Mouse (Mus musculus) T-helper 1 cell (primary cell): ENCODE data around the gene Maz.

Experiments
- in situ Hi-C: fragments of 300-600 bp; cut with MboI, MseI; formaldehyde crosslinking; loops from one replicate; pipeline ENCODE4 v1.15.1; 2025; ENCODE audit warnings: high pct_unique_total_duplicates

Gene Maz

GRCm38 (mm10) chr7:127008239-127009019 is 18.4 kb downstream of the Maz start:
- in situ Hi-C loops = no loop called here

- in situ Hi-C loops = no loop called here
Measured at GRCm38 (mm10) chr7:127007313-127008024, 19.4 kb downstream of the Maz start.

DNA sequence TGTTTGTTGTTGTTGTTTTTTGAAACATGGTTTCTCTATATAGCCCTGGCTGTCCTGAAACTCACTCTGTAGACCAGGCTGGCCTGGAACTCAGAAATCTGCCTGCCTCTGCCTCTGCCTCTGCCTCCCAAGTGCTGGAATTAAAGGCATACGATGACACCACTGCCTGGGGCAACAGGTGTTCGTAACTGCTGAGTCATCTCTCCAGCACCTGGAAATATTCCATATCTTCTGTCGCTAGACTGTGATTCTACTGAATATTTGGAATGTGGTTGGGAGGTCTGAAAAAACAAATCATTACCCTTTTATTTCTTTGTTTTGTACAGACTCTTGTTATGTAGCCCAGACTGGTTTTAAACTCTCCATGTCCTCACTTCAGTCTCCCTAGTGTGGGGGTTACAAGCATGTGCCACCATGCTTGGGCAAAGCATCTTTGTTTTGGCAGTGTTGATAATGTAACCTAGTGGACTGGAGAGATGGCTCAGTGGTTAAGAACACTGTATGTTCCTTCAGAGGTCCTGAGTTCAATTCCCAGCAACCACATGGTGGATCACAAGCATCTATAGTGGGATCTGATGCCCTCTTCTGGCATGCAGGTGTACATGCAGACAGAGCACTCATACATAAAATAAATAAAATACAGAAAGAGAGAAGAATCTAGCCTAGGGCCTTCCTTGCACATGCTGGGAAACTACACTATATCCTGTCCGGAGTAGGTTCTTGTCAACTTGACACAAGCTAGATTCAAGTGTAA is 22.5 kb downstream of the Maz start:
- in situ Hi-C loops = no loop called here

GRCm38 (mm10) chr7:127003620-127004019 is 23.2 kb downstream of the Maz start:
- in situ Hi-C loops = no loop called here

DNA sequence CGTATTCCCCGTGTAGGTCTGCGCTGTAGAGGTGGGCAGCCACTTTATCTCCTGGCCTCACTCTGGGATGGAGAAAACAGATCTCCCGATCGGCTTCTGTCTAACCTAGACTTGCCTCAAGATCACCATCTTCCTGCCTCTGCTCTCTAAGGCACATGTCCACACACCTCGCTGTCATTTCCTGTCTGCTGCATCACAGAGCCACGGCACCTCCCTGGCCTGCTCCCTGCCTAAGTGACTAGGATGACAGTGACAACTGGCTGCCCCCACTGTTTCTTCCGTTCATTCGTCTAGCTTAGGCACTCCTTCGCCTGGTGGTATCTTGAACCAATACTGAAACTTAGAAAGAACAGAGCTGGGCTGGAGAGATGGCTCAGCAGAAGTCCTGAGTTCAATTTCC is 27.3 kb downstream of the Maz start:
- in situ Hi-C loops = no loop called here

- in situ Hi-C loops = no loop called here
Measured at GRCm38 (mm10) chr7:126996449-126996848, 30.4 kb downstream of the Maz start.

- in situ Hi-C loops = no loop called here
Measured at GRCm38 (mm10) chr7:126988816-126989215, 38.0 kb downstream of the Maz start.

DNA sequence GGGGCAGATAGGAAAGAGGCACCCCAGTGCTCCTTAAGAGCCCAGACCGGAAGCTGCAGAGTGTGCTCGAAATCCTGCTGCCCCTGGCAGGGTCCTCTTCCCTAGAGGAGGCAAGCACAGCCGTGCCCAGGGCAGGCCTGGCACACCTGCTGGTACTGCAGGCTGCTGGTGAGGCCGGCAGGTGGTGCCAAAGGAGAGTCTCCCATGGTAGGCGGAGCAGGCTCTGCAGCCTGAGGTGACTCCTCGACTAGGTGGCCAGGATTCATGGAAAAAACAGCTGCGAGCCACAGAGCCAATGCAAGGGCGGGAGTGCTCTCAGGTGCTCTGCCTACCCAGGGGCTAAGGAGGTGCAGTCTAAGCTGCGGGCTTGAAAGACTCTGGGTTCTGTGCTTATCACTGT is 40.5 kb downstream of the Maz start:
- in situ Hi-C loops = no loop called here

DNA sequence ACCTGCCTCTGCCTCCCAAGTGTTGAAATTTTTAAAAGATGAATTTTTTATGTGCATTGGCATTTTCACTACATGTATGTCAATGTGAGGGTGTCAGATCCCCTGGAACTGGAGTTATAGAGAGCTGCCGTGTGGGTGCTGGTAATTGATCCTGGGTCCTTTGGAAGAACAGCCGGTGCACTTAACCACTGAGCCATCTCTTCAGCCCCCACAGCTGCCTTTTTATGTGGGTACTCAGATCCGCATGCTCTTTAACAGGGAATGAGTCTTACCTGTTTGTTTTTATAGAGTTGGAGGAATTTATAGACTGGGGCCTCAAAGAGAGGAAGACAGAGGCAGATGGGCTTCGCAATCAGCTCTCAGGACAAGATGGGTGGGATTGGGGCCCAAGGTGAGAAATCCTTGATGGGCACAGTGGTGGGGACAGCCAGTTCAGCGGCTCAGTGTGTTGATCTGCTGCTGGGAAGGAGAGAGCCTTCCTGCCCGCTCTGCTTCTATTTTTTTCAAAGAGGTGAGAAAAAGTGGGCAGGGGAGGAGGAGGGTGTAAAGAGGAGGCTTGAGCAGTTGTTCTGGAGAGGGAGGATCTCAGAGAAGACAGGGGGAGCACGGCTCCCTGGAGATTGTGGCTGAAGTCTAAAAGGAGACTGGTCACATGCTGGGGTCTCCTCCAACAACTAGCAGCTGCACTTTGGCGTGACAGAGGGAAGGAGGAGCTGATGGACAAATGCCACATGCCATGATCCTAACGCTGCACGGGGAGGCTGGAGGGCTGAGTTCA is 42.0 kb downstream of the Maz start:
- in situ Hi-C loops = no loop called here

GRCm38 (mm10) chr7:126983113-126983512 is 43.7 kb downstream of the Maz start:
- in situ Hi-C loops = no loop called here

- in situ Hi-C loops = no loop called here
Measured at GRCm38 (mm10) chr7:126982054-126982453, 44.8 kb downstream of the Maz start.

GRCm38 (mm10) chr7:126981601-126982000 is 45.2 kb downstream of the Maz start:
- in situ Hi-C loops = no loop called here

GRCm38 (mm10) chr7:126978841-126979240 is 48.0 kb downstream of the Maz start:
- in situ Hi-C loops = no loop called here

GRCm38 (mm10) chr7:126976878-126977459 is 49.9 kb downstream of the Maz start:
- in situ Hi-C loops = no loop called here

GRCm38 (mm10) chr7:126975950-126976866 is 50.6 kb downstream of the Maz start, which contains the start of gene Cdiptos:
TSS of gene Cdiptos (minus strand) at chr7:126976098.
- in situ Hi-C loops = no loop called here

DNA sequence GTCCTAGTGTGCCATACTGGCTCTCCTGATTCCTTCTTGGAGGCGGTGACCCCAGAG is 51.1 kb downstream of the Maz start, which contains the start of gene Cdipt:
Cdipt (plus strand) TSS at position 22 of the 57 bp plus-strand sequence.
- in situ Hi-C loops = no loop called here

DNA sequence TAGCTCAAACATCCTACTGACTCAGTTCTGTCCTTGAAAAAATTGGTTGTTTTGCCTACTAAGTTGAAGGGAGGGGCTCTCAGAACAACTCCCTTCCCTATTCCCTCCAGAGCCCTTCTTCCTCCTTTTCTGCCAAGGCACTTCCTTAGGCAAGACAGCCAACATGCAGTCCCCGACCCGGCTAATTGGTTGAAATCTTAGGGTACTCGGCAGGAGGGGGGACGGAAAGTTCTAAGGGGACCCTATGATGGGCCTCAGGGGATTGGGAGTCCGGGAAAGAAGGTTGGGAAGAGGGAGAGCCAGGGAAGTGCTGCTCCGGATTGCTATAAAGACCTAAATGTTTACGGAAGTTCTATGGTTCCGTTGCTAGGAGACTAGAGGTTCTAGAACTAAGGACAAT is 51.3 kb downstream of the Maz start:
- in situ Hi-C loops = no loop called here
